Mouse (Mus musculus) layer of hippocampus, adult 11-12 months (tissue): ENCODE data around the gene Nckap5.
A peak's percentile ranks its signal among the peaks of the same experiment; 100 is the strongest.
"Not testable (repeated sequence)": the region's sequence is repeated elsewhere in the genome, so short reads cannot be mapped to it uniquely, and the experiment has no call there.

Source experiments
- DNase-seq: peaks from one replicate; pipeline ENCODE4 v3.0.0; 2022; ENCODE audit warnings: low spot score

The Nckap5 gene

GRCm38 (mm10) chr1:126168131-126168530 is 662.5 kb downstream of the Nckap5 start:
- DNase-seq: no peak

DNA sequence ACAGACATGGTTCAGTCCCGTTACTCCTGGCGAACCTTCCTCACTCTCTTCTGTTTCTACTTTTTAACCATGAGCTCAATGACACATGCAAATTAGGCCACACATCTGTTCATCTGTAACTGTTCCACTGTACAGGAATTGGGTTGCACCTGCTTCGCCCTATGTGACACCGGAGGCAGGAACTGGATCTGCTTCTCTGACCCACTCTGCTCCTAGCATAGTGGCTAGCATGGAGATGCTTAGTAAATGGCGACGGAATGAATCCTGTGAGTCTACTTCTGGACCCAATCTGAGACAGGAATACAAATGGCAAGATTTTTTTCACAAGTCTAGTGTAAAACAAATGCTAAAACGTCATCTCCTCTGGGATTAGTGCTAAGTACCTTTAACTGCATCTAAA is 663.1 kb downstream of the Nckap5 start:
- DNase-seq: no peak

GRCm38 (mm10) chr1:126159287-126159686 is 671.3 kb downstream of the Nckap5 start:
- no peak for DNase-seq

- no peak for DNase-seq
These were observed 674.8 kb downstream of the Nckap5 start for GRCm38 (mm10) chr1:126155816-126156215.

- peak; percentile 87 for DNase-seq
These were observed 676.9 kb downstream of the Nckap5 start for GRCm38 (mm10) chr1:126153516-126154234.

DNA sequence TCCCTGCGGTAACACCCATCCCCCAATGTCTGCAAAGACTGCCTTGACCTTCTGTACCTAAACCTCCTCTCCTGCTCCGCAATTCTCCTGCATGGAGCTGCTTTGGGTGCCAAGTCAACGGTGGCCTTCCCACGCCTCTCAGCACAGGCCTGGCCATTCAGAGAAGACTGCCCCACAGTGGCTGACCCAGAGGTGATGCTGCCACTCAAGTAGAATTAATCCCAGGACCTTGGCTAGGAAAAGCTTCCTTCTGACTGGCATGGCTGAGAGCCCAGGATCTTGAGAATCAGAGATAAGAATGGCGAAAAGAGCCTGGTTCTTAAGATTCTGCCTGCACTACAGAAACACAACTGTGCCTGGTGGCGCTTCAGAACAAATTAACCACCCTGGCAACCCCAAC is 678.4 kb downstream of the Nckap5 start:
- DNase-seq: peak; percentile 31

- no peak for DNase-seq
These were observed 680.6 kb downstream of the Nckap5 start for GRCm38 (mm10) chr1:126149966-126150365.

DNA sequence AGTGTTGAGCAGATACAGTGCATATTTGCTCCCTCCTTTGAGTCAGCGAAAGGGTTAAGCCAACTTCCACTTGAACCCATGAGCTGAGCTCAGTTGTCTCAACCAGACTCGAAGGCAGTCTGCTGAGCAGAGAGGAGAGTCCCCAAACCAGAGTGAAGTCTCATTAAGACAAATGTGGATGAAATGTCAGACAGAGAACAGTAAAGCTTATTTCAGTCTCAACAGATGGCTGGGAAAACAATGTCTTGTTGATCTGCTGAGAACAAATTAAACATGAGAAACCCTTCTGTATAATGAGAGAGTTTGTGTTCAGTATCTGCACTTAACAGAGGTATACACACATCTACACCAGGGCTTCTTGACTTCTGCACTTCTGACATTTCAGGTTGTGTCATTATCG is 694.9 kb downstream of the Nckap5 start:
- DNase-seq: no peak

GRCm38 (mm10) chr1:126132316-126132715 is 698.3 kb downstream of the Nckap5 start:
- DNase-seq: no peak

DNA sequence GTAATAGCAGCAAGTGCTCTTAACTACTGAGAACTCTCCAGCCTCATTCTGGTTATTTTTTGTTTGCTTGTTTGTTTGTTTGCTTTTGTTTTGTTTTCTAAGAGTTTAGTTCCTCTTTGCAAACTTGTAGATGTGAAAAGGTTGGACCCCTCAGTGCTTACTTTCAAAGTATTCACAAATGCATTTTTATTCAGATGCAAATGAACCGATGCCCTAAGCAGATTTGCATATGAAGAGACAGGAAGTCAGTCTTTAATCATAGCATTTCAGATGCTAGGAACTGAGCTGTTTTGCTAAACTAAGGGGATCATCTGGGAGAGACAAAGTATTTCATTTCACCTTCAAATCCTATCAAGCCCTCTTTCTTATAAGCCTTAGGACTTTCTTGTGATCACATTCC is 701.5 kb downstream of the Nckap5 start:
- no peak for DNase-seq

DNA sequence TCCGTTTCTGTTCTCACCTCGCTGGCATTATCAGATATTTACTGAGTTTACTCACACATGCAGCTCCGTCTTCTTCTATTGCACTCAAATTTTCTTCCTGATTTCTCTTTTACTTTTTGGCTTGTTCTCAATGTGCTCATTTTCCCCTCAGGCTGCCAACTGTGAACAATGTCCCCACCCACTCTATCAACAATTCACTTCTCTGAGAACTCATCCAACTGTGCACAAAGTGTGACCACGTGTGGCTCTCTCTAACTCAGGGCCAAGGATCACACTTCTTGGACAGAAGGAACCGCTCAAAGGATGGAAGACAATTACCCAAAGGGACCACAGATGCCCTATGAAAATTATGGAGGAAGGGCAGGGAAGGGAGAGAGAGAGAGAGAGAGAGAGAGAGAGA is 707.5 kb downstream of the Nckap5 start:
- DNase-seq: no peak

GRCm38 (mm10) chr1:126120506-126120905 is 710.1 kb downstream of the Nckap5 start:
- DNase-seq: no peak

DNA sequence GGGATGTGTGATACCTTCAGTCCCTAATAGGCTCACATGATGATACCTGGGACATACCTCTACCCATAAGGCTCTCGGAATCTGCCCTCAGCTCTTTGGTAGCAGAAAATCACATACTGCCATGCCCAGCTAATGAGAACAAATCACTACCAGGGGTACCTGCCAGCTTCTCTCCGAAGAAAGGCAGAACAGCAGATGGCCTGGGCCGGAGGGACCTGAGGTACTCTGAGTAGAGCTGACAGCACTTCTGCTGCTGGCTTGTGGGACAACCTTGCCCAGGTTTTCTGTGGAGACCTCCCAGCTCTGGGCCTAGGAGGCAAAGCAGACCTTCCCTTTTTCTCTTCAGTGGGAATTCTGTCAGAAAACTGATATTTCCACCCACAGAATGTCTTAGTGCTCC is 714.6 kb downstream of the Nckap5 start:
- DNase-seq: no peak

DNA sequence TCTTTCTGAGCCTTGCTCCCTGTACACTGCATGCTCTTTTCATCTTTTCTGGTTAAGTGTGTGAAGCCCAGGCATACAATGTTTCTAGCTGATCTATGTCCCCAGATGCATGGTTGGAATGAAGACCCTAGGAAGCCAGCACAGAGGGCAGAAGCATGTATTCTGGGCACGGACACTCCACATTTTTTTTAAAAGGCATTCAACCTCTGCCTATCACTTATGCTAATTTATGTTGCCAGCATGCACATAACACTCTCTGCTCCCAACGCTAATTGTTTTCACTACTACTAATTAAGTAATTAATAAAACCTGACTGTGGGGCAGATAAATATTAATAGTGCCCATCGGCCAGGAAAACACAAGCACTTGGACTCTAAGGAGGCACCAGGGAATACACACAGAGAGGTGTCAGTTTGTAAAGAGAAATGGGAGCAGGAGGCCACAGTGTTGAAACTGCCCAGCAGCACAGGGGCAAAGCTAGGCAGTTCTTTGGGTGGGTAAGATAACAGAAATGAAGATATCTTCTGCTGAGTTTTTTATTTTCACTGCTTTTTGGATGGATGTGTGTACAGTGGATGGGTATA is 724.8 kb downstream of the Nckap5 start:
- no peak for DNase-seq

GRCm38 (mm10) chr1:126094346-126094745 is 736.3 kb downstream of the Nckap5 start:
- DNase-seq: no peak

DNA sequence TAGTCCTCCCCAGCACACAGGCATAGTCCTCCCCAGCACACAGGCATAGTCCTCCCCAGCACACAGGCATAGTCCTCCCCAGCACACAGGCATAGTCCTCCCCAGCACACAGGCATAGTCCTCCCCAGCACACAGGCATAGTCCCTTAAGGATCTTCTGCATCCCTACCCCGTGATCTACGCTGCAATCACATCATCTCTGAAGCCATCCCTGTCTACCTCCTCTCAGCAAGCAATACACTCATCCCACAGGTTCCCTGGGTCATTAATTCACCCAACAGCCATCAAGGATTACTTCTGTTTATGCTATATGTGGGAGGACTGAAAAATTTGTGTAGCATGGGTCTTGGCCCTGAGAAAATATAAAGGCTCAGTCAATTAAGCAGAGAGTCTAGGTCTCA is 738.6 kb downstream of the Nckap5 start:
- DNase-seq: not testable (repeated sequence)

- DNase-seq: no peak
These were observed 743.4 kb downstream of the Nckap5 start for GRCm38 (mm10) chr1:126087181-126087580.

DNA sequence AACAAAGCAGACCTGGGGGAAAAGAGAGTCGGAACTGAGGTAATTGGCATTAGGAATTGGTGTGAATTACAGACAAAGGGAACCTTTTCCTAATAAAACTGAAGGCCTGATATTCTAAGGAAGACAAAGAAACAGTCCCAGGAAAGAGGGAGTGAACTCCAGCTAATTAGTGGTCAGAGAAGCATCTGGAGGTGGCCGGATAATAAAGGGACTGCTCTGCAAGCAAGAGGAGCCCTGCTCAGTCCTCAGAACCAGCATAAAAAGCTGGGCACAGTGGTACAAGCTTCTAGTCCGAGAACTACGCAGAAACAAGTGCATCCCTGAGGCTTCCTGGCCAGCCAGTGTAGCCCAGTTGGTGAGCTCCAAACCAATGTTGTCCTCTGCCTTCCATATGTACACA is 754.3 kb downstream of the Nckap5 start:
- no peak for DNase-seq

- DNase-seq: no peak
These were observed 759.7 kb downstream of the Nckap5 start for GRCm38 (mm10) chr1:126070861-126071260.

DNA sequence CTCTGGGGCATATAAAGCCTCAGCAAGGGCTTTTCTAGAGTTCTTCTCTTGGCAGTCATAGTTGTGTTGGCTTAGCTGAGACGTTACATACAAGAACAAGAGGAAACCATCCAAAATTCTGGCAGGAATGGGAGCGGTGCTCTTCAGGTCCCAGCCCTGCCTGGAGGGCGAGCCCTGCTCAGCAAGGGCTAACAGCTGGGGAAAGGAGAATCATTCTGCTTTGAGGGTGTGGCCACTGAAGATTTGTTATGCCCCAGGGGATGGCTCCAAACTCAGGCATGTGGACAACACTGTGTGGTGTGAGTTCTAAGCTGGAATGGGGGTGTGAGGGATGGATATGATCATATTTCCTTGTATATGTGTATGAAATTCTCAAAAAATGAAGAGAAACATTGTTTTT is 779.1 kb downstream of the Nckap5 start:
- DNase-seq: no peak

DNA sequence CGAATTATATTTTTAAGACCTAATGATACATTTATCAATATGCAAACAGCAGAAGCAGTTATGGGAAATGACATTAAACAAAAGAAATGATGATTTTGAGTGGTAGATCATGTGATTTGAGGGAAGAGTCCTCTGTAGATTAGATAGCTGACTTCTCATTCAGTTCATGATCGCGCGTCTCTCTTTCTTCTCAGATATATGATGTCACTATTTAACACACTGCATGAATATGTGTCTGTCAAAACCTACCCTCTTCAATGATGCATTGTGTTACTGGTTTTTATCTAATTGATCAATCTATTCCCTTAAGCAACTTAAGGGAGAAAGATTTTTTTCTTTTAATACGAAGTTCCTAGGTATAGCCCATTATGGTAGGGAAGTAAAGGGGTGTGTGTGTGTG is 787.7 kb downstream of the Nckap5 start:
- no peak for DNase-seq

- no peak for DNase-seq
These were observed 803.1 kb downstream of the Nckap5 start for GRCm38 (mm10) chr1:126027536-126027935.

DNA sequence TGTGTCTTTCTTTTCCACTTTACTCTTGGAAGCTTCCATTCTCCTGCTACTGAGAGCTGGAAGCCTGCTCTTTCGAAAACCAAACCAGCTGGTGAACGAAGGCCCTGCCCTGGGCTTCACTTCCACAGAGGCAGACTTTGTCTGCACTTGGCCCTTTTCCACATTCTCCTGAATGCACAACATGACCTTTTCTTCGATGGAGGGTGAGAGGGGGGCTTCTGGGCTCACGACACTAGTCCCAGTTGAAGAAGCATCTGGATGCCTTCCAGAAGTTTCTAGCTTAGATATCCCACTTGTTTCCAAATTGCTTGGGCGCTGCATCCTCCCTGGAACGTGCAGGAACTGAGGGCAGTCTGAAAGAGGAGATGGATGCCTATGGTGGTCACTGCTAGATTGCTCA is 806.1 kb downstream of the Nckap5 start:
- DNase-seq: peak; percentile 66

DNA sequence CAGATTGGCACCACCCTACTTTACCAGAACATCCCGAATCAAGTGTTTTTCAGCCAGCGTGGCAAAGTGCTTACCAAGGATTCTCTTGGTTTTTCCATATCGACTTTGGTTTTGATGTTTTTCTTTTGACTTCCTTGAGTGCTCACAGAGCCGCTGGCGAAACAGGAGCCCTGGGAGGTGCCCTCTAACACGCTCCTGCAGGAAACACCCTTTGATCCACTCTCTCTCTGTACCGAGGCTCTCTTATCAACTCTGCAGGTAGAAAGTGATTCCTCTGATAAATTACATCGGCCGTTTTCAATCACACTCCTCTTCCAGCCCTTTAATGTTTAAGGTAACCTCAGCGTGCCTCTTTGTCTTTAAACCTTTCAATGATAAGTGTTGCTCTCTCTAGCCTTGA is 807.6 kb downstream of the Nckap5 start:
- DNase-seq: no peak
